Mouse (Mus musculus) cerebellum, adult 11 months (tissue): ENCODE measurements around the gene Vmn1r229.

ENCODE experiments used
- DNase-seq: peaks from one replicate; pipeline ENCODE4 v3.0.0; 2022

Gene Vmn1r229

GRCm38 (mm10) chr17:20811255-20811654, at the start of gene Vmn1r229:
Vmn1r229 (plus strand) TSS chr17:20811555.
- no peak for DNase-seq

DNA sequence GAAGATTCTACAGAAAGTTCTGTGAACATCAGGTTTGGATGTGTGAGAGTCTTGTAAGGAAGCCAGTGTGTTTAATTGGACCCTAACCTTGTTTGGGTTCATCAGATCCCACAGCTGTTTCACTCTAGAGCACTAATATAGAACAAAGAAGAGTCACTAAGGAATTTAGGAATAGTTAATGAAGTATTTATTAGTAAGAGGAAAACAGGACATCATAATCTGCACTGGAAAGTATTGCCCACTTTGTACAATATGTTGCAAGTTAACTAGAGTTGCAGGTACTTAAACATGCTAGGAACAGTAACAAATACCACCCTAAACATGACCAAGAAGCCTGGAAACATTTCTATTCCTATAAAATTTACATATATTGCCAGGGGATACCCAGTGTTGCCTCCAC, 25.3 kb upstream of the Vmn1r229 start, which contains the start of gene Vmn1r228:
Vmn1r228 (minus strand) TSS at position 101 of the 400 bp plus-strand sequence.
- no peak for DNase-seq

DNA sequence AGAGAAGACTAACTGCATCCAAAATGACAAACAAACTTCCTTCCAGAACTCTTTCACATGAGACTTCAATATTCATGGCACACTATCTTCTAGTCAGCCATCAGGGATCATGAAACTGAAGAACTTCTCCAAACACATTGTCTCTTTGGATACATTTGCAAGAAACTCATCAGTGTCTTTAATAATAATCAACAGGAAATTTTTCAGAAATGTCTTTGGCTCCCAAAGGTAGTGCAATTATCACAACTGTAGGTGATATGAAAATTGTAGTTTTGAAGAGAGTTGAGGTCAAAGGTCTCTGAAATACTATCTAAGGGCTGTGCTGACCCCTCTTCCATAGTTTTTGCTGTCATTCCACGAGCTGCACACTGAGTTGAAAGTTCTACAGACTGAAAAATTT, 28.8 kb downstream of the Vmn1r229 start, which contains the start of gene Vmn1r230:
Vmn1r230 (plus strand) TSS at position 301 of the 400 bp plus-strand sequence.
- no peak for DNase-seq
